Mouse (Mus musculus) G1E (cell line): ENCODE data around the gene Ppp1r9a. TPM values are rescaled to one million over a fixed set of nuclear protein-coding genes. Genes with fewer than 3 reads are reported as not detected.

ENCODE experiments used
- ATAC-seq: 2 replicates; pipeline ENCODE4 v1.8.0; 2016; ENCODE audit warnings: mild to moderate bottlenecking; ENCODE audit not compliant: insufficient number of reproducible peaks, poor library complexity, low FRiP score, severe bottlenecking; ENCODE audit errors: extremely low read depth
- DNase-seq: peaks from one replicate; pipeline ENCODE4 v3.0.0; 2012; ENCODE audit warnings: low spot score
- H3K27me3 ChIP-seq: 2 replicates; pipeline ENCODE4 v1.6.1; 2012; ENCODE audit warnings: mild to moderate bottlenecking, low read length, inconsistent platforms; ENCODE audit not compliant: insufficient read depth
- H3K36me3 ChIP-seq: replicated peaks from 2 replicates; pipeline ENCODE3; 2012; ENCODE audit warnings: mild to moderate bottlenecking, inconsistent platforms
- H3K4me1 ChIP-seq: 2 replicates; pipeline ENCODE4 v1.6.1; 2012; ENCODE audit warnings: low read depth, low read length, inconsistent platforms, mixed read lengths; ENCODE audit not compliant: insufficient read depth
- H3K4me3 ChIP-seq: 2 replicates; pipeline ENCODE4 v1.5.1; 2012; ENCODE audit warnings: low read depth, mild to moderate bottlenecking, inconsistent platforms, low read length, moderate library complexity, mixed read lengths
- H3K9me3 ChIP-seq: replicated peaks from 2 replicates; pipeline ENCODE4 v1.6.1; 2012; ENCODE audit warnings: inconsistent platforms
- CTCF ChIP-seq: IDR thresholded peaks from 2 replicates; pipeline ENCODE4 v1.5.1; 2012; ENCODE audit warnings: low read depth, low read length, inconsistent platforms, mixed read lengths
- GATA1 ChIP-seq: IDR thresholded peaks from 2 replicates; pipeline ENCODE4 v1.6.1; 2012; ENCODE audit warnings: borderline replicate concordance, low read length, inconsistent platforms, mixed read lengths
- GATA2 ChIP-seq: IDR thresholded peaks from 2 replicates; pipeline ENCODE4 v1.6.1; 2012; ENCODE audit warnings: low read depth, low read length, inconsistent platforms, borderline replicate concordance
- POLR2AphosphoS5 ChIP-seq: IDR thresholded peaks from 2 replicates; pipeline ENCODE4 v1.6.1; 2012; ENCODE audit warnings: low read depth, low read length, inconsistent platforms; ENCODE audit not compliant: insufficient replicate concordance
- TAL1 ChIP-seq: conservative IDR thresholded peaks from 2 replicates; pipeline ENCODE4 v1.6.1; 2012; ENCODE audit warnings: low read depth, low read length, inconsistent platforms, mixed read lengths
- polyA plus RNA-seq: library from polyadenylated mRNA; stranded (reverse); fragments of >175 nt; gene quantifications from 2 replicates; pipeline ENCODE4 v1.2.3, GENCODE M21; 2012
- total RNA-seq, 2 experiments: library from RNA; stranded (forward) in 1 of 2; stranded (reverse) in 1 of 2; fragments of 200-1000 nt in 1 of 2; fragments of >200 nt in 1 of 2; fragmentation: Nextera tagmentation in 1 of 2; gene quantifications; 2 replicates each; pipeline ENCODE4 v1.2.3; 2014 to 2017

Ppp1r9a gene
- total and polyA plus RNA-seq, 3 experiments: 0.01 to 0.33 TPM; not detected in 1

DNA sequence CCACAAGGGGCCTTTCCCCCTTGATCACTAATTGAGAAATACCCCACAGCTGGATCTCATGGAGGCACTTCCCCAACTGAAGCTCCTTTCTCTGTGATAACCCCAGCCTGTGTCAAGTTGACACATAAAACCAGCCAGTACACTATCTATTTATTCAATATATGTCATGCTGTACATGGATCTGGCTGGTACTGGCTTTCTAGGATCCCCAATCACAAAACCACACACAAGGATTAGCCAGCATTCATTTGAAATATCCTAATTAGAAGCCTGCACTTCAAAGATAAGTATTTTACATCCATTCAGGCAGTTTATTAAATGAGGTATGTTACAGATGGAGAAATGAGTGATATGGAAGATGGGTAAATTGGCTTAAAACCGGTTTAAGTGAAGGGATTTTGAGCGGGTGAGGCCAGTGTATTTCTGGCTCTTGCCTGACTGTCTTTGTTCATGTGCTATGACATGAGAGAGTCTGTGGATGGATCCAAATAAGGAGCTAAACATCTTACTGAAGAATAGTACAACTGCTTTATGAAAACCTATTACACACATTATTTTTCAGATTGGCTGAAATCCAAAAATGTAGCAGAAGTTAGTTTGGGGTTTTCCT is 135.5 kb downstream of the Ppp1r9a start:
- no peak for TF ChIP-seq GATA2
- no peak for TF ChIP-seq TAL1
- TF ChIP-seq POLR2AphosphoS5: no peak
- TF ChIP-seq CTCF: no peak
- no peak for TF ChIP-seq GATA1
- Histone ChIP-seq H3K36me3 (no peaks in the 10 kb centered on the region), H3K4me1 (no peaks in the 10 kb centered on the region), H3K9me3 (no peaks in the 10 kb centered on the region), H3K4me3 (no peak overlapping the region), H3K27me3 (no peaks in the 10 kb centered on the region; the same call in 1 of the 2 replicates)
- no peak for DNase-seq
- ATAC-seq: no peak

DNA sequence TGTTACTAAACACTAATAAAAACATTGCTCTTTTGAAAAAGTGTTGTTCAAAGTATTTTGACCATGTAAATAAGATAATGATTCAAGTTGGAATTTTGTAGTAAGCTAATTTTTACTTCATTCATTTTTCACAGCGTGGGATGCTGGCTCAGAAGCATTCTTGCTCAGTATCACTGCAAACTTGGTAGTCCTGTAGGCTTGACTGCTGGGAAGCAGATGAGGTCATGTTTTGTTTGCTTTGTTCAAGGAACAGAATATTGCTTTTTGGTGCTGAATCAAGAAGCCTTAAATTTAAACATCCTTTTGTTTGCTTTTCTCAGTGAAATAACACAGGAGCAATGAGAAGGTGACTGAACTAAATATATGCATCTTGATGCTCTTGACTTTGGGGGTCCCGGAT is 136.6 kb downstream of the Ppp1r9a start:
- Histone ChIP-seq H3K4me3 (no peak overlapping the region), H3K36me3 (no peaks in the 10 kb centered on the region), H3K27me3 (0 out of 2 replicates have a peak, but pooled peaks cover 2% of the 10 kb centered on the region), H3K4me1 (no peaks in the 10 kb centered on the region), H3K9me3 (no peaks in the 10 kb centered on the region)
- DNase-seq: no peak
- no peak for ATAC-seq
- TF ChIP-seq POLR2AphosphoS5 (no peak), TAL1 (no peak), CTCF (no peak), GATA1 (no peak), GATA2 (no peak)

DNA sequence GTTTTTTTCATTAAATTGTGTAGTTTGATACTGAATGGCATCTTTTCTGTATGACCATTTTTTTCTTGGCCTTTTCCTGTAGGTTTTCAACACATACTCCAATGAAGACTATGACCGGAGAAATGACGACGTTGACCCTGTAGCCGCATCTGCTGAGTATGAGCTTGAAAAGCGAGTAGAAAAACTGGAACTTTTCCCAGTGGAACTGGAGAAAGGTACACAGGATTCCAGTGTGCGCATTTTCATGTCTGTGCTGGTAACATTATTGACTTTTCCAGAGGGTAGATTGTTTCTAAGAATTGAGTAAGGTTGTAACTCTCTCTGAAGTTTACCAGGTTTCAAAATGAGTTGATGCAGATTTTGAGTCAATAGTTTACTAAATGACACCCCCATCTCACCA is 143.1 kb downstream of the Ppp1r9a start:
- ATAC-seq: no peak

DNA sequence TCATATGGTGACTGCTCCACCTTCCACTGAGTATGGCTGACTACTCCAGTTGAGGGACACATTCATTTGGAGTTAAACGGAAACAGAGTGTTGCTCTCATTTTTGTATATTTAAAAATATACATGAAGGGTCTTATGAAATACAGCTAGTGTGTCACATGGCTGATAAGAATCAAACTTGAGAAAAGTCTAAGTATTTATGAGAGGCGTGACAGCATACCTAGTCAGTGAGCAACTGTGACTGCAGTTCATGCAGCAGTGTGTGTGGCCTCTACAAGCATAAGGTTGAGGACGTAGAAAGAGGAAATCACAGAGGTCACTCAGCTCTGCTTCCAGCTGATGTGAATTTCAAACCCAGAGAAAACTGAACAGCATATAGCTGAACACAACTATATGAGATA is 145.3 kb downstream of the Ppp1r9a start:
- no peaks in the 10 kb centered on the region for H3K4me1 ChIP-seq
- no peaks in the 10 kb centered on the region for H3K9me3 ChIP-seq
- H3K36me3 ChIP-seq: no peaks in the 10 kb centered on the region
- no peak for ATAC-seq
- TF ChIP-seq GATA1 (no peak), POLR2AphosphoS5 (no peak), CTCF (no peak)
- H3K4me3 ChIP-seq: no peak overlapping the region
- peaks cover 7% of the 10 kb centered on the region for H3K27me3 ChIP-seq
- DNase-seq: no peak

More for the DNA sequence above, 143.1 kb downstream of the Ppp1r9a start:
- no peak for TF ChIP-seq CTCF
- TF ChIP-seq GATA2: no peak
- TF ChIP-seq POLR2AphosphoS5: no peak
- TF ChIP-seq GATA1: no peak
- TF ChIP-seq TAL1: no peak
- Histone ChIP-seq H3K4me1 (no peaks in the 10 kb centered on the region), H3K36me3 (no peaks in the 10 kb centered on the region), H3K4me3 (no peak overlapping the region), H3K9me3 (no peaks in the 10 kb centered on the region), H3K27me3 (peaks cover 7% of the 10 kb centered on the region)
- no peak for DNase-seq

DNA sequence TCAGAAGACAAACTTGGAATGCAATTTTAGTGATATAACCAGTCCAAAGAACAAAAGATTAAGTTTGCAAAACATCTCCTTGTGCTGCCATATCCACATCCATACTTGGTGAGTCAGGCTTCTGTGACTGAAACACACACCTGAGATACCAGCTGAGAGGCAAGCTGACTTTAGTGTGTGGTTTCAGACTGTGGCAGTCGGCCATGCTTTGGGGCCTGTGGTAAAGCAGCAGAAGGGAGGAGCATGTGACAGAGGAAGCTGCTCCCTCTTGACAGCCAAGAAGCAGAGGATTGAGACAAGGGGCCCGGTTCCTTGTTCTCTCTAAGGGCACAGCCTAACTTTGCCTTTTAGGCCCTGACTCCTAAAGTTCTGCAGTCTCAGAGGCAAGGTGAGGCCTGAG is 149.6 kb downstream of the Ppp1r9a start:
- Histone ChIP-seq H3K9me3 (no peaks in the 10 kb centered on the region), H3K4me3 (no peak overlapping the region), H3K27me3 (peaks cover 6% of the 10 kb centered on the region), H3K36me3 (no peaks in the 10 kb centered on the region), H3K4me1 (no peaks in the 10 kb centered on the region)
- no peak for DNase-seq
- TF ChIP-seq GATA1 (no peak), GATA2 (no peak), TAL1 (no peak), CTCF (no peak), POLR2AphosphoS5 (no peak)
- ATAC-seq: no peak

DNA sequence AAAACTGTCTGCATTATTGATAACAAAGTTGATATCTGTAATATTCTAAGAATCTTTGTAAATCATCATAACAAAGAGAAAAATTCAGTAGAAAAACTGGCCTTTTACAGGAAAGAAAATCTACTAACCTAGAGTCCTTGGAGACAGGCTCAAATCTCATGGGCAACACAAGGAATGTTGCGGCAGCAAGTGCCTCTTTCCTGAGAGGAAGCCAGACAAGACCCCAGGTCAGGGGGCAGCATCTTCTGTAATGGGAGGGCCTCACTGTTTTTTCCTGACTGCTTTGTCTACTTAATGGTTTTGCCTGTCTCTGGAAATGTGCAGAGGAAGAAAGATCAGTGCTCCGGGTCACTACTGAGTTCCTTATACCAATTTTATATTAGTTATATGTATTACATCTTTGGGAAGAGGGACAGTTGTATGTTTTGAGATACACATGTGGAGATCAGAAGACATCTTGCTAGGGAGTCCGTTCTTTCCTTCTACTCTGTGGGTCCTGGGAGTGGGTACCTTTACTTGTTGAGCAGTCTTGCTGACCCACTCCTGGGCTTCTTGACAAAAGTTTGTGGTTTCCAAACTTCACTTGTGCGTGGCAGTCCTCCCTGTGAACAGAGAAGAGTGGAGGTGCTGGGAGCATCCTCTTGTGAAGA is 151.9 kb downstream of the Ppp1r9a start:
- H3K27me3 ChIP-seq: peaks cover 9% of the 10 kb centered on the region
- no peak overlapping the region for H3K4me3 ChIP-seq
- no peak for ATAC-seq
- TF ChIP-seq GATA2 (no peak), TAL1 (no peak), POLR2AphosphoS5 (no peak)
- no peaks in the 10 kb centered on the region for H3K9me3 ChIP-seq
- H3K4me1 ChIP-seq: no peaks in the 10 kb centered on the region
- no peaks in the 10 kb centered on the region for H3K36me3 ChIP-seq
- DNase-seq: no peak

DNA sequence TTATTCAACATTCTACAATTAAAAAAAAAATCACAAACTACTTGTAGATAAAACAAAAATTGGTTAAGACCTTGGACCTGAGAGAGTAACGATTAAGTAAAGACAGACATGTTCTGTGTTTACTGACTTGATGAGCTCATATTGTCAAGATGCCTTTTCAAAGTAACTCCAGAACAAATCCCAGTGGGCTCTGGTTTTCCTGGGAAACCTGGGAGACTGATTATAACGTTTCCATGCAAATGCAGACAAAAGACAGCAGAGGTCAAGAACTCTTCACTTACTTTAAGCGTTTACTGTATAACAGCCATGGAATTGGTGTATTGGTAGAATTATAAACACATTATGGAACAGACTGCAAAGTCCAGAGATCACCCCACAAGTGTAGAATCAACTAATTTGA is 172.0 kb downstream of the Ppp1r9a start:
- Histone ChIP-seq H3K4me1 (no peaks in the 10 kb centered on the region), H3K27me3 (peaks cover 7% of the 10 kb centered on the region; the same call in 1 of the 2 replicates), H3K4me3 (no peak overlapping the region), H3K9me3 (no peaks in the 10 kb centered on the region), H3K36me3 (no peaks in the 10 kb centered on the region)
- DNase-seq: no peak
- ATAC-seq: no peak
- TF ChIP-seq POLR2AphosphoS5 (no peak), GATA1 (no peak), CTCF (no peak), TAL1 (no peak), GATA2 (no peak)
